Mouse (Mus musculus): ENCODE results near the gene Pstk. TPM values are rescaled to one million over a fixed set of nuclear protein-coding genes. Genes with fewer than 3 reads are reported as not detected.

The Pstk gene
- total and polyA plus RNA-seq, 2 experiments from 2014 or later: 75.0 to 124 TPM

- 53% methylated on average over 1 of the region's 1 CpGs for WGBS
- TF ChIP-seq CTCF (IDR thresholded peaks at IDR 0.05; ENCODE audit: low read depth) (no peak), EP300 (IDR thresholded peaks at IDR 0.05; ENCODE audit: low read depth) (no peak)
- H3K27ac ChIP-seq (ENCODE audit: low read depth): no peak within 1 kb of the TSS
Measured at GRCm38 (mm10) chr7:131333564-131333963, 37.4 kb upstream of the Pstk start, which contains the start of gene Fam24a. Fam24a (plus strand) TSS chr7:131333864.

GRCm38 (mm10) chr7:131337502-131338068 lies 33.4 kb upstream of the Pstk start:
- H3K9me3 ChIP-seq (replicated peaks; ENCODE audit: control insufficient read depth, low read length): no peaks in the 10 kb centered on the region
- TF ChIP-seq CTCF (IDR thresholded peaks at IDR 0.05; ENCODE audit: low read depth) (no peak), EP300 (IDR thresholded peaks at IDR 0.05; ENCODE audit: low read depth) (no peak)
- H3K4me2 ChIP-seq (ENCODE audit: low read depth, low read length): no peak overlapping the region
- no peaks in the 10 kb centered on the region for H3K4me1 ChIP-seq (ENCODE audit: control insufficient read depth, insufficient read depth)
- peaks cover 26% of the 10 kb centered on the region for H3K36me3 ChIP-seq (replicated peaks; ENCODE audit: control insufficient read depth, insufficient read depth, low read length)
- ATAC-seq (ENCODE audit: insufficient read depth, low read depth) (no peak), DNase-seq (ENCODE audit: low spot score) (no peak)
- WGBS: 63% methylated on average over 8 of the region's 8 CpGs
- H3K4me3 ChIP-seq (ENCODE audit: low read depth, low read length): no peak overlapping the region
- no peaks in the 10 kb centered on the region for H3K27me3 ChIP-seq (ENCODE audit: control insufficient read depth, insufficient read depth, low read length)
- H3K9ac ChIP-seq (replicated peaks; ENCODE audit: low read depth, low read length): no peak overlapping the region
- no peak overlapping the region for H3K27ac ChIP-seq (ENCODE audit: low read depth)

More at GRCm38 (mm10) chr7:131333564-131333963, 37.4 kb upstream of the Pstk start, which contains the start of gene Fam24a:
- Histone ChIP-seq H3K9ac (replicated peaks; ENCODE audit: low read depth, low read length) (no peak within 1 kb of the TSS), H3K9me3 (replicated peaks; ENCODE audit: control insufficient read depth, low read length) (no peaks in the 10 kb centered on the region), H3K4me3 (ENCODE audit: low read depth, low read length) (no peak within 1 kb of the TSS), H3K36me3 (replicated peaks; ENCODE audit: control insufficient read depth, insufficient read depth, low read length) (no peaks in the 10 kb centered on the region), H3K4me2 (ENCODE audit: low read depth, low read length) (no peak within 1 kb of the TSS), H3K27me3 (ENCODE audit: control insufficient read depth, insufficient read depth, low read length) (no peaks in the 10 kb centered on the region), H3K4me1 (ENCODE audit: control insufficient read depth, insufficient read depth) (no peaks in the 10 kb centered on the region)
- no peak for DNase-seq (ENCODE audit: low spot score)
- no peak for ATAC-seq (ENCODE audit: insufficient read depth, low read depth)

GRCm38 (mm10) chr7:131345856-131346541 lies 24.9 kb upstream of the Pstk start:
- Histone ChIP-seq H3K27ac (ENCODE audit: low read depth) (no peak overlapping the region), H3K9me3 (replicated peaks; ENCODE audit: control insufficient read depth, low read length) (no peaks in the 10 kb centered on the region), H3K36me3 (replicated peaks; ENCODE audit: control insufficient read depth, insufficient read depth, low read length) (peaks cover 66% of the 10 kb centered on the region), H3K27me3 (ENCODE audit: control insufficient read depth, insufficient read depth, low read length) (no peaks in the 10 kb centered on the region), H3K4me2 (ENCODE audit: low read depth, low read length) (no peak overlapping the region), H3K4me3 (ENCODE audit: low read depth, low read length) (no peak overlapping the region), H3K9ac (replicated peaks; ENCODE audit: low read depth, low read length) (no peak overlapping the region), H3K4me1 (ENCODE audit: control insufficient read depth, insufficient read depth) (no peaks in the 10 kb centered on the region)
- ATAC-seq (ENCODE audit: insufficient read depth, low read depth) (no peak), DNase-seq (ENCODE audit: low spot score) (no peak)
- TF ChIP-seq EP300 (IDR thresholded peaks at IDR 0.05; ENCODE audit: low read depth) (no peak), CTCF (IDR thresholded peaks at IDR 0.05; ENCODE audit: low read depth) (no peak)
- 83% methylated on average over 7 of the region's 7 CpGs for WGBS

- H3K36me3 ChIP-seq (replicated peaks; ENCODE audit: control insufficient read depth, insufficient read depth, low read length): peaks cover 68% of the 10 kb centered on the region
- ATAC-seq (ENCODE audit: insufficient read depth, low read depth) (no peak), DNase-seq (ENCODE audit: low spot score) (no peak)
- no peak overlapping the region for H3K27ac ChIP-seq (ENCODE audit: low read depth)
- H3K9me3 ChIP-seq (replicated peaks; ENCODE audit: control insufficient read depth, low read length): no peaks in the 10 kb centered on the region
- no peaks in the 10 kb centered on the region for H3K27me3 ChIP-seq (ENCODE audit: control insufficient read depth, insufficient read depth, low read length)
- TF ChIP-seq EP300 (IDR thresholded peaks at IDR 0.05; ENCODE audit: low read depth) (no peak), CTCF (IDR thresholded peaks at IDR 0.05; ENCODE audit: low read depth) (no peak)
- H3K4me1 ChIP-seq (ENCODE audit: control insufficient read depth, insufficient read depth): 0 out of 2 replicates have a peak, but pooled peaks cover under 1% of the 10 kb centered on the region
- no peak overlapping the region for H3K4me3 ChIP-seq (ENCODE audit: low read depth, low read length)
- H3K4me2 ChIP-seq (ENCODE audit: low read depth, low read length): no peak overlapping the region
- WGBS: 97% methylated on average over 13 of the region's 13 CpGs
- H3K9ac ChIP-seq (replicated peaks; ENCODE audit: low read depth, low read length): no peak overlapping the region
Measured at GRCm38 (mm10) chr7:131356105-131356504, 14.8 kb upstream of the Pstk start.

GRCm38 (mm10) chr7:131362269-131362614 lies 8.7 kb upstream of the Pstk start:
- TF ChIP-seq CTCF (IDR thresholded peaks at IDR 0.05; ENCODE audit: low read depth): no peak
- no peak for TF ChIP-seq EP300 (IDR thresholded peaks at IDR 0.05; ENCODE audit: low read depth)
- Histone ChIP-seq H3K4me2 (ENCODE audit: low read depth, low read length) (peak overlapping the region; percentile 73), H3K27me3 (ENCODE audit: control insufficient read depth, insufficient read depth, low read length) (no peaks in the 10 kb centered on the region), H3K9me3 (replicated peaks; ENCODE audit: control insufficient read depth, low read length) (no peaks in the 10 kb centered on the region), H3K4me1 (ENCODE audit: control insufficient read depth, insufficient read depth) (peaks cover 9% of the 10 kb centered on the region; the same call in 1 of the 2 replicates), H3K9ac (replicated peaks; ENCODE audit: low read depth, low read length) (peak overlapping the region; percentile 83), H3K4me3 (ENCODE audit: low read depth, low read length) (peak overlapping the region; percentile 79), H3K36me3 (replicated peaks; ENCODE audit: control insufficient read depth, insufficient read depth, low read length) (peaks cover 20% of the 10 kb centered on the region), H3K27ac (ENCODE audit: low read depth) (peak overlapping the region; percentile 92)
- ATAC-seq (ENCODE audit: insufficient read depth, low read depth) (peak; percentile 66), DNase-seq (ENCODE audit: low spot score) (no peak)
- under 1% methylated on average over 35 of the region's 35 CpGs for WGBS

Measured in heart, postnatal 0 days (tissue).